Mouse (Mus musculus): Measurements from ENCODE around the gene Spred2. TPM values are rescaled to one million over a fixed set of nuclear protein-coding genes. Genes with fewer than 3 reads are reported as not detected.

Spred2 gene
- polyA plus RNA-seq, 1 experiment from 2014 or later, result 5.5 TPM

GRCm38 (mm10) chr11:19964333-19964732 is 40.2 kb downstream of the Spred2 start:
- no peak overlapping the region for H3K27ac ChIP-seq (replicated peaks; ENCODE audit: low read depth, low read length)
- 93% methylated on average over 5 of the region's 5 CpGs for WGBS
- ATAC-seq (ENCODE audit: low FRiP score, low TSS enrichment) (no peak), DNase-seq (no peak)
- no peaks in the 10 kb centered on the region for H3K4me1 ChIP-seq (ENCODE audit: control insufficient read depth, insufficient read depth, low read length)
- no peak overlapping the region for H3K4me2 ChIP-seq (ENCODE audit: low read length)
- no peaks in the 10 kb centered on the region for H3K36me3 ChIP-seq (ENCODE audit: control insufficient read depth, insufficient read depth, low read length)
- no peaks in the 10 kb centered on the region for H3K27me3 ChIP-seq (ENCODE audit: control insufficient read depth, insufficient read depth, low read length)
- H3K9ac ChIP-seq (replicated peaks; ENCODE audit: low read length), result no peak overlapping the region
- H3K4me3 ChIP-seq (replicated peaks; ENCODE audit: low read depth, low read length), result no peak overlapping the region
- no peaks in the 10 kb centered on the region for H3K9me3 ChIP-seq (ENCODE audit: control insufficient read depth, low read length)

- Histone ChIP-seq H3K36me3 (ENCODE audit: control insufficient read depth, insufficient read depth, low read length) (no peaks in the 10 kb centered on the region), H3K4me2 (ENCODE audit: low read length) (no peak overlapping the region), H3K27me3 (ENCODE audit: control insufficient read depth, insufficient read depth, low read length) (no peaks in the 10 kb centered on the region), H3K9me3 (ENCODE audit: control insufficient read depth, low read length) (no peaks in the 10 kb centered on the region), H3K27ac (replicated peaks; ENCODE audit: low read depth, low read length) (peak overlapping the region; percentile 8; the same call in 1 of the 2 replicates), H3K9ac (replicated peaks; ENCODE audit: low read length) (no peak overlapping the region), H3K4me3 (replicated peaks; ENCODE audit: low read depth, low read length) (no peak overlapping the region), H3K4me1 (ENCODE audit: control insufficient read depth, insufficient read depth, low read length) (no peaks in the 10 kb centered on the region)
- 66% methylated on average over 16 of the region's 16 CpGs for WGBS
- ATAC-seq (ENCODE audit: low FRiP score, low TSS enrichment), result no peak
- DNase-seq, result peak; percentile 29
These were observed 40.9 kb downstream of the Spred2 start for GRCm38 (mm10) chr11:19965037-19965611.

DNA sequence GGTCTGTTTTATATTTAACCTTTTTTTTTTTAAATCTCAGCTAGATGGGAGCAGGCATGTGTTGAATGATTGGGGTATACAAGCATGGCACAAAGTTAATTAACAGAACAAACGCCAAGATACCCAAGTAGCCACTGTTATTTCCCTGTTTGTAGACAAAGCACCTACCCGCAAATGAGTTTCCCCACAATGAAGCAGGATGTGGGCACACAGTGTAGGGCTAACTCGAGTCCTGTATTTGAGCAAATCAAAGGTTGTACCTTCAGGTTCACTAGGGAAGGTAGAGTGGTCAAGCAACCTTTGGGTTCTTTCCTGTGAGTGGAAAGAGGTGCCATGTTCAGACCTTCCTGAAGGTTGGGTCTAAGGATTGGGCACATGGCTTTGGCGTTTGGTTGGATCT is 41.5 kb downstream of the Spred2 start:
- WGBS, result 92% methylated on average over 4 of the region's 4 CpGs
- H3K9ac ChIP-seq (replicated peaks; ENCODE audit: low read length), result no peak overlapping the region
- ATAC-seq (ENCODE audit: low FRiP score, low TSS enrichment) (no peak), DNase-seq (no peak)
- H3K36me3 ChIP-seq (ENCODE audit: control insufficient read depth, insufficient read depth, low read length), result no peaks in the 10 kb centered on the region
- no peaks in the 10 kb centered on the region for H3K9me3 ChIP-seq (ENCODE audit: control insufficient read depth, low read length)
- H3K27me3 ChIP-seq (ENCODE audit: control insufficient read depth, insufficient read depth, low read length), result no peaks in the 10 kb centered on the region
- H3K27ac ChIP-seq (replicated peaks; ENCODE audit: low read depth, low read length), result no peak overlapping the region
- H3K4me2 ChIP-seq (ENCODE audit: low read length), result no peak overlapping the region
- no peaks in the 10 kb centered on the region for H3K4me1 ChIP-seq (ENCODE audit: control insufficient read depth, insufficient read depth, low read length)
- no peak overlapping the region for H3K4me3 ChIP-seq (replicated peaks; ENCODE audit: low read depth, low read length)

DNA sequence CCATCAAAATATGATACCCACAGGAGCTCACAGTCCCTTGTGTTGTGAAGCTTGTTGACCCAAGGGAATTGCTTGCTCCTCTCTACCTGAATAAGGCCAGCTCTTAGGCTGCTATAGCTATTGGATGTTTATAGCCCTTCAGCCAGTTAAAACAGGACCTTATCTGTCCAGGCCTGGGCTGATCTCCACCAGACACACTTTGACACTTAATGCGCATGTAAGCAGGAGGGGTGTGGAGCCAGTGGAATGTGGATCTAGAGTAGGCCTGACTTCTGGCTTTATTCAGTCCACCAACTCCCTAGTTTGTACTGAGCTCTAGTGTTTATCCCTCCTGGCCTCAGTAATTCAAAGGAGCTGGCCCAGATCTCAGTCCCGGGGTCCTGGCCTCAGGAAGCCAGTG is 42.1 kb downstream of the Spred2 start:
- ATAC-seq (ENCODE audit: low FRiP score, low TSS enrichment), result no peak
- WGBS, result 90% methylated on average over 2 of the region's 2 CpGs
- no peak overlapping the region for H3K9ac ChIP-seq (replicated peaks; ENCODE audit: low read length)

GRCm38 (mm10) chr11:19969584-19969983 is 45.4 kb downstream of the Spred2 start:
- no peak overlapping the region for H3K9ac ChIP-seq (replicated peaks; ENCODE audit: low read length)
- no peaks in the 10 kb centered on the region for H3K36me3 ChIP-seq (ENCODE audit: control insufficient read depth, insufficient read depth, low read length)
- H3K27ac ChIP-seq (replicated peaks; ENCODE audit: low read depth, low read length), result no peak overlapping the region
- 0 out of 2 replicates have a peak, but pooled peaks cover 8% of the 10 kb centered on the region for H3K4me1 ChIP-seq (ENCODE audit: control insufficient read depth, insufficient read depth, low read length)
- ATAC-seq (ENCODE audit: low FRiP score, low TSS enrichment) (no peak), DNase-seq (no peak)
- WGBS, result 90% methylated on average over 5 of the region's 5 CpGs
- no peak overlapping the region for H3K4me3 ChIP-seq (replicated peaks; ENCODE audit: low read depth, low read length)
- H3K9me3 ChIP-seq (ENCODE audit: control insufficient read depth, low read length), result no peaks in the 10 kb centered on the region
- H3K4me2 ChIP-seq (ENCODE audit: low read length), result no peak overlapping the region
- no peaks in the 10 kb centered on the region for H3K27me3 ChIP-seq (ENCODE audit: control insufficient read depth, insufficient read depth, low read length)

More for the DNA sequence above, 42.1 kb downstream of the Spred2 start:
- H3K4me2 ChIP-seq (ENCODE audit: low read length), result no peak overlapping the region
- no peaks in the 10 kb centered on the region for H3K9me3 ChIP-seq (ENCODE audit: control insufficient read depth, low read length)
- no peak for DNase-seq
- H3K27me3 ChIP-seq (ENCODE audit: control insufficient read depth, insufficient read depth, low read length), result no peaks in the 10 kb centered on the region
- H3K27ac ChIP-seq (replicated peaks; ENCODE audit: low read depth, low read length), result no peak overlapping the region
- H3K4me1 ChIP-seq (ENCODE audit: control insufficient read depth, insufficient read depth, low read length), result no peaks in the 10 kb centered on the region
- no peaks in the 10 kb centered on the region for H3K36me3 ChIP-seq (ENCODE audit: control insufficient read depth, insufficient read depth, low read length)
- no peak overlapping the region for H3K4me3 ChIP-seq (replicated peaks; ENCODE audit: low read depth, low read length)

- Histone ChIP-seq H3K9me3 (ENCODE audit: control insufficient read depth, low read length) (no peaks in the 10 kb centered on the region), H3K4me1 (ENCODE audit: control insufficient read depth, insufficient read depth, low read length) (0 out of 2 replicates have a peak, but pooled peaks cover 8% of the 10 kb centered on the region), H3K36me3 (ENCODE audit: control insufficient read depth, insufficient read depth, low read length) (no peaks in the 10 kb centered on the region), H3K4me2 (ENCODE audit: low read length) (no peak overlapping the region), H3K27me3 (ENCODE audit: control insufficient read depth, insufficient read depth, low read length) (no peaks in the 10 kb centered on the region), H3K27ac (replicated peaks; ENCODE audit: low read depth, low read length) (no peak overlapping the region), H3K9ac (replicated peaks; ENCODE audit: low read length) (no peak overlapping the region), H3K4me3 (replicated peaks; ENCODE audit: low read depth, low read length) (no peak overlapping the region)
- ATAC-seq (ENCODE audit: low FRiP score, low TSS enrichment) (0 out of 2 replicates have a peak, but pooled peaks have one; percentile 11), DNase-seq (peak; percentile 35)
- WGBS, result 92% methylated on average over 4 of the region's 4 CpGs
These were observed 48.0 kb downstream of the Spred2 start for GRCm38 (mm10) chr11:19971954-19972750.

DNA sequence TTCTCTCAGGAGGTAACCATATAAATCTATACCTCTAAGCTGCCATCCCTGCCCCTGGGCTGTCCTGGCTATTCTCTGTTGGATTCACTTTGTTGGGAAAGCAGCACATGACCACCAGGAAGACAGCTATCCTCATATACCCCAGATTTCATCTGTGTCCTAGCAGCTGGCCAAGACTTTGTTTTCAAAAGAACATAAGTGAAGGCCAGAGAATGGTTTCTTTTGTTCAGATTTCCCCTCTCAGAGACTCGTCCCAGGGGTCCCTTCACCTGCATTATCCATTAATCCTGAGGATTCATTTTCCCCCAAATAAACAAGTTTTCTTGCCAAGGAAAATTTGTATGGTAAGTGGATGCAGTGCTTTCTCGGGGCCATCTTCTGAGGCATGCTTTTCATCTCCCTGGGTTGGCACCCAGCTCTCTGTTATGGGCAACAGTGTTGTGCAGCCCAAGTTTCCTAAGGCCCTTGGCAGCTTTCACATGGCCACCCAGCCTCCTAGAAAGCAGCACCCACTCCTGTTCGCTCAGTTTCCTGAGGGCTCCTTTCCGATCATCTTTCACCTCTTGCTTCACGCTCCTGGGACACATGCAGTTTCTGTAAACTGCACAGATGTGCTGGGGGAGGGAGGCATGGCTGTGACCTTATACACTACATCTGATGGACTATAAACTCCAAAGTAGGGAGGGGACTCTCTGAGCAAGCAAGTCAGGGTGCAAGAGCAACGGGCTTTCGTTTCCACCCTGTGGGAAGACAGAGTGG is 49.0 kb downstream of the Spred2 start:
- Histone ChIP-seq H3K9me3 (ENCODE audit: control insufficient read depth, low read length) (no peaks in the 10 kb centered on the region), H3K9ac (replicated peaks; ENCODE audit: low read length) (no peak overlapping the region), H3K27me3 (ENCODE audit: control insufficient read depth, insufficient read depth, low read length) (no peaks in the 10 kb centered on the region), H3K4me2 (ENCODE audit: low read length) (no peak overlapping the region), H3K36me3 (ENCODE audit: control insufficient read depth, insufficient read depth, low read length) (no peaks in the 10 kb centered on the region), H3K27ac (replicated peaks; ENCODE audit: low read depth, low read length) (no peak overlapping the region), H3K4me1 (ENCODE audit: control insufficient read depth, insufficient read depth, low read length) (0 out of 2 replicates have a peak, but pooled peaks cover 8% of the 10 kb centered on the region), H3K4me3 (replicated peaks; ENCODE audit: low read depth, low read length) (no peak overlapping the region)
- DNase-seq (no peak), ATAC-seq (ENCODE audit: low FRiP score, low TSS enrichment) (no peak)
- WGBS, result 73% methylated on average over 7 of the region's 7 CpGs

- WGBS, result 95% methylated on average over 2 of the region's 2 CpGs
- H3K9ac ChIP-seq (replicated peaks; ENCODE audit: low read length), result no peak overlapping the region
- no peaks in the 10 kb centered on the region for H3K27me3 ChIP-seq (ENCODE audit: control insufficient read depth, insufficient read depth, low read length)
- H3K36me3 ChIP-seq (ENCODE audit: control insufficient read depth, insufficient read depth, low read length), result no peaks in the 10 kb centered on the region
- 0 out of 2 replicates have a peak, but pooled peaks cover 8% of the 10 kb centered on the region for H3K4me1 ChIP-seq (ENCODE audit: control insufficient read depth, insufficient read depth, low read length)
- no peak for DNase-seq
- H3K4me2 ChIP-seq (ENCODE audit: low read length), result no peak overlapping the region
- no peaks in the 10 kb centered on the region for H3K9me3 ChIP-seq (ENCODE audit: control insufficient read depth, low read length)
- ATAC-seq (ENCODE audit: low FRiP score, low TSS enrichment), result no peak
- H3K4me3 ChIP-seq (replicated peaks; ENCODE audit: low read depth, low read length), result no peak overlapping the region
- H3K27ac ChIP-seq (replicated peaks; ENCODE audit: low read depth, low read length), result no peak overlapping the region
These were observed 51.9 kb downstream of the Spred2 start for GRCm38 (mm10) chr11:19976032-19976431.

Measured in midbrain, embryonic 14.5 days (tissue).